Mouse (Mus musculus) limb, embryonic 12.5 days (tissue): ENCODE results near the gene Rnf133. TPM values are rescaled to one million over a fixed set of nuclear protein-coding genes. Genes with fewer than 3 reads are reported as not detected.

ENCODE experiments used
- ATAC-seq: fragments of 200-750 bp; cut with Nextera tagmentation; 2 replicates; pipeline ENCODE4 v1.8.0; 2017; ENCODE audit warnings: low read depth, moderate TSS enrichment; ENCODE audit not compliant: insufficient number of reproducible peaks, insufficient read depth, low FRiP score, low TSS enrichment
- H3K27ac ChIP-seq: fragments of 300-500 bp; sonication (generic); 2 replicates; pipeline ENCODE4 v1.5.1; 2016; ENCODE audit warnings: mild to moderate bottlenecking, moderate library complexity
- H3K27me3 ChIP-seq: fragments of 300-500 bp; sonication (generic); 2 replicates; pipeline ENCODE4 v1.6.1; 2016; ENCODE audit warnings: mild to moderate bottlenecking, moderate library complexity
- H3K36me3 ChIP-seq: fragments of 300-500 bp; sonication (generic); 2 replicates; pipeline ENCODE4 v1.6.1; 2016; ENCODE audit warnings: mild to moderate bottlenecking, moderate library complexity
- H3K4me1 ChIP-seq: fragments of 300-500 bp; sonication (generic); replicated peaks from 2 replicates; pipeline ENCODE4 v1.6.1; 2016
- H3K4me2 ChIP-seq: fragments of 300-500 bp; sonication (generic); 2 replicates; pipeline ENCODE4 v1.6.1; 2016; ENCODE audit warnings: mild to moderate bottlenecking, moderate library complexity
- H3K4me3 ChIP-seq: fragments of 300-500 bp; sonication (generic); replicated peaks from 2 replicates; pipeline ENCODE4 v1.5.1; 2016; ENCODE audit warnings: mild to moderate bottlenecking
- H3K9ac ChIP-seq: fragments of 300-500 bp; sonication (generic); replicated peaks from 2 replicates; pipeline ENCODE4 v1.6.1; 2016; ENCODE audit warnings: mild to moderate bottlenecking, moderate library complexity
- H3K9me3 ChIP-seq: fragments of 300-500 bp; sonication (generic); 2 replicates; pipeline ENCODE4 v1.6.1; 2016; ENCODE audit warnings: mild to moderate bottlenecking, moderate library complexity
- WGBS: fragments of 180-500 bp; shearing (Covaris S2); methylation state at CpG from one replicate; pipeline ENCODE4 v1.1.7; 2016; 5-methylcytosine and 5-hydroxymethylcytosine counted together
- polyA plus RNA-seq: library from polyadenylated mRNA; unstranded; fragments of >200 nt; fragmentation: Nextera tagmentation; extraction: Ambion mirVana; gene quantifications from 2 replicates; pipeline ENCODE4 v1.2.1, GENCODE M21; 2016

The Rnf133 gene
- not detected in 2 replicates for polyA plus RNA-seq

GRCm38 (mm10) chr6:23650205-23650604 is at the start of gene Rnf133:
Gene Rnf133 (minus strand): TSS chr6:23650305.
- no peak within 1 kb of the TSS for H3K9ac ChIP-seq
- WGBS, result 88% methylated on average over 2 of the region's 2 CpGs

GRCm38 (mm10) chr6:23678172-23678571 is 28.1 kb upstream of the Rnf133 start:
- Histone ChIP-seq H3K27me3 (no peaks in the 10 kb centered on the region), H3K36me3 (no peaks in the 10 kb centered on the region), H3K9me3 (no peaks in the 10 kb centered on the region), H3K4me1 (no peaks in the 10 kb centered on the region), H3K9ac (no peak overlapping the region), H3K27ac (no peak overlapping the region), H3K4me2 (no peak overlapping the region), H3K4me3 (no peak overlapping the region)
- WGBS, result 74% methylated on average over 1 of the region's 1 CpGs
- no peak for ATAC-seq

More at GRCm38 (mm10) chr6:23650205-23650604, at the start of gene Rnf133:
- H3K27ac ChIP-seq, result no peak within 1 kb of the TSS
- no peaks in the 10 kb centered on the region for H3K36me3 ChIP-seq
- H3K27me3 ChIP-seq, result no peaks in the 10 kb centered on the region
- H3K4me3 ChIP-seq, result no peak within 1 kb of the TSS
- no peaks in the 10 kb centered on the region for H3K9me3 ChIP-seq
- no peaks in the 10 kb centered on the region for H3K4me1 ChIP-seq
- no peak within 1 kb of the TSS for H3K4me2 ChIP-seq
- ATAC-seq, result no peak

- Histone ChIP-seq H3K9ac (no peak within 1 kb of the TSS), H3K4me3 (no peak within 1 kb of the TSS), H3K27ac (no peak within 1 kb of the TSS), H3K4me1 (no peaks in the 10 kb centered on the region), H3K9me3 (no peaks in the 10 kb centered on the region), H3K27me3 (no peaks in the 10 kb centered on the region), H3K4me2 (no peak within 1 kb of the TSS), H3K36me3 (no peaks in the 10 kb centered on the region)
- 87% methylated on average over 2 of the region's 2 CpGs for WGBS
- no peak for ATAC-seq
Observed at GRCm38 (mm10) chr6:23655036-23655435, 4.9 kb upstream of the Rnf133 start, which contains the start of gene Rnf148. Gene Rnf148 (minus strand): TSS chr6:23655136.

GRCm38 (mm10) chr6:23648732-23649131 is 1.4 kb downstream of the Rnf133 start:
- Histone ChIP-seq H3K27me3 (no peaks in the 10 kb centered on the region), H3K27ac (no peak overlapping the region), H3K36me3 (no peaks in the 10 kb centered on the region), H3K9me3 (no peaks in the 10 kb centered on the region), H3K4me2 (no peak overlapping the region), H3K4me3 (no peak overlapping the region), H3K4me1 (no peaks in the 10 kb centered on the region), H3K9ac (no peak overlapping the region)
- no peak for ATAC-seq
- WGBS, result 82% methylated on average over 8 of the region's 8 CpGs

GRCm38 (mm10) chr6:23647627-23648247 is 2.4 kb downstream of the Rnf133 start:
- H3K9me3 ChIP-seq, result no peaks in the 10 kb centered on the region
- H3K27me3 ChIP-seq, result no peaks in the 10 kb centered on the region
- ATAC-seq, result no peak
- H3K4me3 ChIP-seq, result no peak overlapping the region
- no peak overlapping the region for H3K4me2 ChIP-seq
- 87% methylated on average over 7 of the region's 7 CpGs for WGBS
- H3K4me1 ChIP-seq, result no peaks in the 10 kb centered on the region
- no peaks in the 10 kb centered on the region for H3K36me3 ChIP-seq
- H3K9ac ChIP-seq, result no peak overlapping the region
- no peak overlapping the region for H3K27ac ChIP-seq

GRCm38 (mm10) chr6:23637081-23637480 is 13.0 kb downstream of the Rnf133 start:
- no peak for ATAC-seq

GRCm38 (mm10) chr6:23635208-23635607 is 14.9 kb downstream of the Rnf133 start:
- Histone ChIP-seq H3K36me3 (no peaks in the 10 kb centered on the region), H3K9me3 (no peaks in the 10 kb centered on the region), H3K27me3 (no peaks in the 10 kb centered on the region), H3K4me3 (no peak overlapping the region), H3K4me2 (no peak overlapping the region), H3K27ac (no peak overlapping the region), H3K9ac (no peak overlapping the region), H3K4me1 (no peaks in the 10 kb centered on the region)
- 84% methylated on average over 3 of the region's 3 CpGs for WGBS
- no peak for ATAC-seq

More at GRCm38 (mm10) chr6:23637081-23637480, 13.0 kb downstream of the Rnf133 start:
- 78% methylated on average over 3 of the region's 3 CpGs for WGBS
- H3K9ac ChIP-seq, result no peak overlapping the region
- no peak overlapping the region for H3K27ac ChIP-seq
- H3K4me3 ChIP-seq, result no peak overlapping the region
- H3K36me3 ChIP-seq, result no peaks in the 10 kb centered on the region
- no peaks in the 10 kb centered on the region for H3K4me1 ChIP-seq
- no peaks in the 10 kb centered on the region for H3K27me3 ChIP-seq
- H3K9me3 ChIP-seq, result no peaks in the 10 kb centered on the region
- H3K4me2 ChIP-seq, result no peak overlapping the region

GRCm38 (mm10) chr6:23634016-23634415 is 16.1 kb downstream of the Rnf133 start:
- no peak overlapping the region for H3K4me2 ChIP-seq
- H3K9ac ChIP-seq, result no peak overlapping the region
- WGBS, result 87% methylated on average over 9 of the region's 9 CpGs
- H3K4me1 ChIP-seq, result no peaks in the 10 kb centered on the region
- no peak overlapping the region for H3K27ac ChIP-seq
- no peaks in the 10 kb centered on the region for H3K27me3 ChIP-seq
- no peak for ATAC-seq
- no peaks in the 10 kb centered on the region for H3K9me3 ChIP-seq
- H3K4me3 ChIP-seq, result no peak overlapping the region
- H3K36me3 ChIP-seq, result no peaks in the 10 kb centered on the region

- H3K27ac ChIP-seq, result no peak overlapping the region
- no peak overlapping the region for H3K9ac ChIP-seq
- H3K4me2 ChIP-seq, result no peak overlapping the region
- H3K4me3 ChIP-seq, result no peak overlapping the region
- 53% methylated on average over 4 of the region's 4 CpGs for WGBS
- no peaks in the 10 kb centered on the region for H3K36me3 ChIP-seq
- H3K9me3 ChIP-seq, result no peaks in the 10 kb centered on the region
- H3K4me1 ChIP-seq, result no peaks in the 10 kb centered on the region
- no peaks in the 10 kb centered on the region for H3K27me3 ChIP-seq
- ATAC-seq, result no peak
Observed at GRCm38 (mm10) chr6:23630465-23630864, 19.6 kb downstream of the Rnf133 start.

Other genes starting within 250 kb of the Rnf133 start
- not detected in 2 replicates for gene Rnf148, start 4.8 kb upstream of the Rnf133 start, polyA plus RNA-seq
- 4.8 and 5.8 TPM in 2 replicates for gene Cadps2, start 189.1 kb upstream of the Rnf133 start, polyA plus RNA-seq